10 mouse cellular contexts compared by ENCODE assay signal in genomic region chr1:89757545-89757944, GRCm38 (mm10).
DNase-seq lines count a peak whose midpoint lies in the region; ATAC-seq lines count a peak whose summit lies in the region.
"Had no signal": no experiment of that assay in that cellular context is flagged by ENCODE, and none has a peak within 500 bp of the region (broad histone marks: within the 10 kb centered on the region; RNA-seq: fewer than 3 reads in every experiment).

No protein-coding gene starts in this region.

- H3K4me2 ChIP-seq in hindbrain, embryonic 12.5 days (replicated peaks), result no peak overlapping the region
- no peak overlapping the region for H3K4me2 ChIP-seq in neural tube, embryonic 11.5 days (ENCODE audit: low read depth)
- H3K4me2 ChIP-seq: embryonic facial prominence, embryonic 12.5 days had no signal

- H3K27ac ChIP-seq in hindbrain, embryonic 10.5 days, result no peak overlapping the region
- no peak overlapping the region for H3K27ac ChIP-seq in hindbrain, embryonic 12.5 days
- H3K27ac ChIP-seq in neural tube, embryonic 11.5 days (ENCODE audit: low read depth, low read length), result no peak overlapping the region
- no peak overlapping the region for H3K27ac ChIP-seq in embryonic facial prominence, embryonic 10.5 days (replicated peaks)
- H3K27ac ChIP-seq: embryonic facial prominence, embryonic 12.5 days had no signal

- 0 out of 2 replicates have a peak, but pooled peaks cover 3% of the 10 kb centered on the region for H3K9me3 ChIP-seq in hindbrain, embryonic 10.5 days
- no peaks in the 10 kb centered on the region for H3K9me3 ChIP-seq in hindbrain, embryonic 12.5 days (replicated peaks)
- H3K9me3 ChIP-seq in neural tube, embryonic 11.5 days (ENCODE audit: control insufficient read depth, low read length), result no peaks in the 10 kb centered on the region
- H3K9me3 ChIP-seq in embryonic facial prominence, embryonic 10.5 days, result no peaks in the 10 kb centered on the region
- H3K9me3 ChIP-seq: embryonic facial prominence, embryonic 12.5 days had no signal

- DNase-seq in hindbrain, embryonic 10.5 days (ENCODE audit: low spot score), result peak; percentile 36
- peak; percentile 44 for DNase-seq in neural tube, embryonic 11.5 days (ENCODE audit: low spot score)
- DNase-seq in neural tube, embryonic 10.5 days (ENCODE audit: extremely low spot score, low spot score), result no peak
- DNase-seq in embryonic facial prominence, embryonic 10.5 days (ENCODE audit: low spot score), result peak; percentile 46
- peak; percentile 4 for DNase-seq in splenic B cell, adult 2 months (ENCODE audit: low read depth, low spot score)
- no peak for DNase-seq in right cerebral cortex, postnatal 14 days
- DNase-seq in cerebellum, adult 9-10 months, result no peak
- DNase-seq: heart, adult 11 months had no signal

- peaks cover 32% of the 10 kb centered on the region for H3K4me1 ChIP-seq in hindbrain, embryonic 10.5 days (replicated peaks)
- H3K4me1 ChIP-seq in hindbrain, embryonic 12.5 days, result peaks cover 23% of the 10 kb centered on the region
- H3K4me1 ChIP-seq in neural tube, embryonic 11.5 days (ENCODE audit: control insufficient read depth, insufficient read depth, low read length), result peaks cover 18% of the 10 kb centered on the region
- peaks cover 5% of the 10 kb centered on the region for H3K4me1 ChIP-seq in embryonic facial prominence, embryonic 10.5 days

- H3K9ac ChIP-seq in hindbrain, embryonic 12.5 days, result no peak overlapping the region
- H3K9ac ChIP-seq in neural tube, embryonic 11.5 days (ENCODE audit: low read length), result no peak overlapping the region
- H3K9ac ChIP-seq: embryonic facial prominence, embryonic 12.5 days had no signal

- no peak overlapping the region for H3K4me3 ChIP-seq in hindbrain, embryonic 10.5 days
- no peak overlapping the region for H3K4me3 ChIP-seq in hindbrain, embryonic 12.5 days
- no peak overlapping the region for H3K4me3 ChIP-seq in neural tube, embryonic 11.5 days (ENCODE audit: low read depth, low read length)
- H3K4me3 ChIP-seq in embryonic facial prominence, embryonic 10.5 days, result no peak overlapping the region
- H3K4me3 ChIP-seq: embryonic facial prominence, embryonic 12.5 days had no signal

- peaks cover 10% of the 10 kb centered on the region for H3K36me3 ChIP-seq in hindbrain, embryonic 10.5 days
- peaks cover 4% of the 10 kb centered on the region; the same call in 1 of the 2 replicates for H3K36me3 ChIP-seq in hindbrain, embryonic 12.5 days
- peaks cover under 1% of the 10 kb centered on the region for H3K36me3 ChIP-seq in neural tube, embryonic 11.5 days (ENCODE audit: control insufficient read depth, insufficient read depth, low read length)
- peaks cover 6% of the 10 kb centered on the region for H3K36me3 ChIP-seq in embryonic facial prominence, embryonic 10.5 days (replicated peaks)
- H3K36me3 ChIP-seq in splenic B cell, adult 2 months (ENCODE audit: control insufficient read depth, insufficient read depth, low read length, poor library complexity, severe bottlenecking), result no peaks in the 10 kb centered on the region
- H3K36me3 ChIP-seq: embryonic facial prominence, embryonic 12.5 days had no signal

- no peak for ATAC-seq in hindbrain, embryonic 12.5 days (ENCODE audit: low FRiP score)
- ATAC-seq in neural tube, embryonic 11.5 days (ENCODE audit: insufficient read depth, low FRiP score, low TSS enrichment), result no peak; the same call in 1 of the 2 replicates

- 52% methylated on average over 3 of the region's 3 CpGs for WGBS in hindbrain, embryonic 10.5 days
- WGBS in hindbrain, embryonic 12.5 days, result 45% methylated on average over 3 of the region's 3 CpGs
- 41% methylated on average over 3 of the region's 3 CpGs for WGBS in neural tube, embryonic 11.5 days
- 59% methylated on average over 3 of the region's 3 CpGs for WGBS in embryonic facial prominence, embryonic 10.5 days

- H3K27me3 ChIP-seq in hindbrain, embryonic 10.5 days (ENCODE audit: insufficient read depth, poor library complexity, severe bottlenecking), result peaks cover 31% of the 10 kb centered on the region
- peaks cover 12% of the 10 kb centered on the region for H3K27me3 ChIP-seq in hindbrain, embryonic 12.5 days
- H3K27me3 ChIP-seq in neural tube, embryonic 11.5 days (ENCODE audit: control insufficient read depth, insufficient read depth, low read length), result no peaks in the 10 kb centered on the region
- H3K27me3 ChIP-seq in embryonic facial prominence, embryonic 10.5 days (replicated peaks; ENCODE audit: low read depth, poor library complexity, severe bottlenecking), result peaks cover 49% of the 10 kb centered on the region
- H3K27me3 ChIP-seq in splenic B cell, adult 2 months (ENCODE audit: control insufficient read depth, insufficient read depth, low read length, poor library complexity, severe bottlenecking), result no peaks in the 10 kb centered on the region

Comparison
In these comparisons a context has a peak if more than half of its experiments do, and no peak if none do; other contexts are left out.
1. DNase-seq: peak in hindbrain, embryonic 10.5 days (single experiment), neural tube, embryonic 11.5 days (single experiment), embryonic facial prominence, embryonic 10.5 days (single experiment) and splenic B cell, adult 2 months (single experiment); none in neural tube, embryonic 10.5 days (single experiment), right cerebral cortex, postnatal 14 days (single experiment) and cerebellum, adult 9-10 months (single experiment).